Mouse (Mus musculus) MEL (cell line): ENCODE data around the gene Cyp4x1.

ENCODE experiments used
- CTCF ChIP-seq, 3 experiments: IDR thresholded peaks in 2 of 3; conservative IDR thresholded peaks in 1 of 3; 2 replicates each; pipeline ENCODE4 v1.5.1; 2011 to 2012; ENCODE audit warnings: low read length in 3 of 3, low read depth in 2 of 3, mild to moderate bottlenecking in 2 of 3, improper control_type of control experiment in 1 of 3, inconsistent platforms in 1 of 3, mixed read lengths in 1 of 3, moderate library complexity in 1 of 3; ENCODE audit not compliant: control insufficient read depth in 1 of 3, insufficient read depth in 1 of 3, poor library complexity in 1 of 3, severe bottlenecking in 1 of 3
- EP300 ChIP-seq, 2 experiments: IDR thresholded peaks; 2 replicates each; pipeline ENCODE4 v1.6.1; 2011; ENCODE audit warnings: improper control_type of control experiment in 2 of 2, low read length in 2 of 2, low read depth in 1 of 2, mild to moderate bottlenecking in 1 of 2
- MAZ ChIP-seq: IDR thresholded peaks from 2 replicates; pipeline ENCODE4 v1.6.1; 2012; ENCODE audit warnings: low read depth, mild to moderate bottlenecking, inconsistent platforms, low read length, improper control_type of control experiment
- MEF2A ChIP-seq: IDR thresholded peaks from 2 replicates; pipeline ENCODE4 v1.6.1; 2014; ENCODE audit warnings: low read depth, mild to moderate bottlenecking, inconsistent platforms, low read length, improper control_type of control experiment; ENCODE audit not compliant: poor library complexity, insufficient replicate concordance, severe bottlenecking; ENCODE audit errors: extremely low read depth
- POLR2A ChIP-seq, 2 experiments: IDR thresholded peaks; 2 replicates each; pipeline ENCODE4 v1.6.1; 2011 to 2012; ENCODE audit warnings: low read length in 2 of 2, mild to moderate bottlenecking in 2 of 2, control low read depth in 1 of 2, improper control_type of control experiment in 1 of 2, low read depth in 1 of 2, moderate library complexity in 1 of 2; ENCODE audit not compliant: control insufficient read depth in 1 of 2, insufficient read depth in 1 of 2, poor library complexity in 1 of 2
- POLR2AphosphoS5 ChIP-seq: IDR thresholded peaks from 2 replicates; pipeline ENCODE4 v1.6.1; 2012; ENCODE audit warnings: low read depth, borderline replicate concordance, mild to moderate bottlenecking, inconsistent platforms, low read length, moderate library complexity, mixed read lengths
- TCF12 ChIP-seq: IDR thresholded peaks from 2 replicates; pipeline ENCODE4 v1.6.1; 2014; ENCODE audit warnings: low read depth, mild to moderate bottlenecking, inconsistent platforms, low read length, improper control_type of control experiment, moderate library complexity

DNA sequence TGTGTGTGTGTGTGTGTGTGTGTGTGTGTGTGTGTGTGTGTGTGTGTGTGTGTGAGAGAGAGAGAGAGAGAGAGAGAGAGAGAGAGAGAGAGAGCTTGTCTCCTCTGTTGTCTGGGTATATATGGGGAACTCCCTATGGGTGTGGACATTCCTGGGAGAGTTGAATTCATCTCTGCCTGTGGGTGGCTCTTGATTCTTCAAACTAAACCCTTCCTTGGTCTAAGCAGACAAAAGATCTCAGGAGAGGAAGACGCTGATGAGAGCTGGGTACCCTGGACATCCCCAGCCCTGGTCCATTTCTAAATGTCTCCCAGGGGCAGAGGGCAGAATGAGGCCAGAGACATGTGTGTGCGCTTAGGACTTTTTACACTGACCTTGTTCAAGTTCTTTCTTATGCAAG lies 40.0 kb downstream of the Cyp4x1 start:
- no peak for TF ChIP-seq CTCF (IDR thresholded peaks at IDR 0.05 in 2 of 3, conservative IDR thresholded peaks at IDR 0.05 in 1 of 3; ENCODE audit: control insufficient read depth in 1 of 3, insufficient read depth in 1 of 3, low read depth in 2 of 3, low read length in 3 of 3, poor library complexity in 1 of 3, severe bottlenecking in 1 of 3)
- TF ChIP-seq POLR2AphosphoS5 = no peak
- no peak for TF ChIP-seq MAZ
- TF ChIP-seq TCF12 = no peak
- no peak for TF ChIP-seq POLR2A (IDR thresholded peaks at IDR 0.05; ENCODE audit: control insufficient read depth in 1 of 2, insufficient read depth in 1 of 2, low read depth in 1 of 2, low read length in 2 of 2, poor library complexity in 1 of 2)
- no peak for TF ChIP-seq MEF2A
- TF ChIP-seq EP300 (IDR thresholded peaks at IDR 0.05; ENCODE audit: low read depth in 1 of 2, low read length in 2 of 2) = no peak
